Mouse (Mus musculus): ENCODE data around the gene Disc1. TPM values are rescaled to one million over a fixed set of nuclear protein-coding genes. Genes with fewer than 3 reads are reported as not detected.

The Disc1 gene
- total RNA-seq, 2 experiments from 2014 or later: 0.84 to 1.3 TPM

DNA sequence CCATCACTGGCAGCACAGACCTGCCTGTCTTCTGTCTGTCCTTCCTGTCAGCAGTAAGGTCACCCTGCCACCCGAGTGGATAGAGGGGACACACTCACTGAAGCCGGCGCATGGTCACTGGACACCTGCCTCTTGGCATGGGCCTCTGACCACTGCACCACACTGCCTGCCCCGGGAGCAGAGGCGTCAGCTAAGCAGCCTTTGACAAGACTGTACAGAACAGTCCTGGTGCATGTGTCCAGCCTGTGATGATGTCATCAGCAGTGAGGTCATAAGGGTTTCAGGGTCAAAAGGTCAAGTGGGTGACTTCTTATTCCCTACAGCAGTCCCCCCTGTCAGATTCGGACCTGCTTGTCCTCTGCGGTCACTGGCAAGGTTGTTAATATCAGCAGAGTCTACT lies 87.0 kb downstream of the Disc1 start:
- Histone ChIP-seq H3K27ac (no peak overlapping the region), H3K4me3 (no peak overlapping the region)
- TF ChIP-seq CTCF (IDR thresholded peaks at IDR 0.05): no peak
- intact Hi-C loops (cut with DNase I): no loop called here
- no peak for DNase-seq

- intact Hi-C loops (cut with DNase I): no loop called here
- Histone ChIP-seq H3K27ac (no peak overlapping the region), H3K4me3 (no peak overlapping the region)
- TF ChIP-seq CTCF (IDR thresholded peaks at IDR 0.05): no peak
- no peak for DNase-seq
Measured at GRCm38 (mm10) chr8:125156863-125157640, 103.1 kb downstream of the Disc1 start.

DNA sequence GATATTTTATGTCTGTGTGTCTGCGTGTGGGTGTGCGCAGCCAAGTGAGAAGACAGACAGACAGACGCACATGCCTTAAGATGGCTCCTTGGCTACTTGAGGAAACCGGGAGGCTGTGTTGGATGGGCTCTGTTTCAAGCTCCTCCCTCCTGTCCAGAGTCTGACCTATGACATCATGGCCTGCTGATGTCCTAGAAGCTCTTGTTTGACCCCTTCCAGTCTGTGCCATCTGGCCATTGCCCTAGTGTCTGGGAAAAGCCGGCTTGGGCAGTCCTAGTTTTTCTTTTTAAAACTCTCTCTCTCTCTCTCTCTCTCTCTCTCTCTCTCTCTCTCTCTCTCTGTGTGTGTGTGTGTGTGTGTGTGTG lies 103.6 kb downstream of the Disc1 start:
- no peak for DNase-seq
- intact Hi-C loops (cut with DNase I): no loop called here
- no peak overlapping the region for H3K27ac ChIP-seq
- no peak overlapping the region for H3K4me3 ChIP-seq
- TF ChIP-seq CTCF (IDR thresholded peaks at IDR 0.05): no peak

DNA sequence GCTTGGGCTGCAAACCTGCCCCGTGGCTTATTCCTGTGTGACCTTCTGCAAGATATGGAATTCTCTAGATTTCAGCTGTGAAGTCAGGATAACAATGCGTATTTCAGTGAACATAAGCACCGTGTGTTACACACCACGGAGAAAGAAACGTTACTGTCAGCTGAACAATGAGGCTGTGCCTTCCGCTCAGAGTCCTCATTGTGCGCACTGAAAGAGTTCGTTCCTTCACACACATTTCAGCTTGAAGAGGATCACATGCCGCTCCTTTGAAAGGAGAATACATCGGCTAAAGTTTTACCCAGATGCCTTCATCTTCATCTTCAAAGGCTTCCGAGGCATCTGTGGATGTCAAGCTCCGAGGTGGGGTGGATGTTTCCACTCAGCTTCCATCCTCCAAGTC lies 105.4 kb downstream of the Disc1 start:
- no peak for TF ChIP-seq CTCF (IDR thresholded peaks at IDR 0.05)
- H3K4me3 ChIP-seq: no peak overlapping the region
- H3K27ac ChIP-seq: no peak overlapping the region
- intact Hi-C loops (cut with DNase I): no loop called here
- DNase-seq: no peak

GRCm38 (mm10) chr8:125163491-125163890 lies 109.5 kb downstream of the Disc1 start:
- H3K27ac ChIP-seq: no peak overlapping the region
- no peak overlapping the region for H3K4me3 ChIP-seq
- intact Hi-C loops (cut with DNase I): no loop called here
- TF ChIP-seq CTCF (IDR thresholded peaks at IDR 0.05): no peak
- no peak for DNase-seq

- intact Hi-C loops (cut with DNase I): no loop called here
- Histone ChIP-seq H3K4me3 (no peak overlapping the region), H3K27ac (no peak overlapping the region)
- TF ChIP-seq CTCF (IDR thresholded peaks at IDR 0.05): no peak
- no peak for DNase-seq
Measured at GRCm38 (mm10) chr8:125163906-125164305, 109.9 kb downstream of the Disc1 start.

DNA sequence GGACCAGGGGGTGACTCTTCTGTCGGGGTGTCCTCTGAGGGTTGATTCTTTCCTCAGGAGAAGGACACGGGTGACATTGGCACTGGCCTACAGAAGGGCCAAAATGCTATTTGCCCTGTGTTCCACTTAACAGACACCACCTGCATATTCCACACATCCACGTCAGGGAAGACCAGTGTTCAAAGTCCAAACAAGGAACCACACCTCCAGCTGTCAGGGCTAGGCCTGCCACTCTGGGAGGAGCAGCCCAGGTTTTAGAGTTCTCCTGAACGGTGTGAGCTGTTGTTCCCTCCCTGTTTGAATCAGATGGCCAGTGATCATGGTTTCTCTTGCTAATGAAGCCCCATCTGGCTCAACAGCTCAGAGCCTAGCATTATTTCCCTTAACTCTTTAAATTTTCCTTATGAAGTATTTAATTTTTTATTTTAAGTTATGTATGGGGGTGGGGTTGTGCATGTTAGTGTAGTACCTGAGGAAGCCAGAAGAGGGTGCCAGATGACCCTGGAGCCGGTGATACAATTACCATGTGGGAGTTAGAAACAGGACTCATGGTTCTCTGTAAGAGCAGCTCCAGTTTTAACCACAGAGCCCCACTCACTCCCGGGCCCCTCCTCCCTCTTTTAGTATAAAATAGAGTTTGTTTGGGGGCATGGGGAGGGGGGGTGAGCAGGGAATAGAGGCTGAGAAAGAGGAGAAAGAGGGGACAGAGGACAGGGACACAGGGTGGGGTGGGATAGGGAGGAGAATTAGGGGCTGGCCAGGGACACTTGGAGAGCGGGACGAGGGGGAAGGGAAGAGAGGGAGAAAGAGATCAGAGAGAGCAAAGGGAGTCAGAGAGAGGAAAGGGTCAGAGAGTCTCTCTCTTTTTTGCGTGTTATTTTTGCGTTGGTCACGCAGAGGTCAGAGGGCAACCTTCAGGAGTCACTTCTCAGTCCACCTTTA lies 111.8 kb downstream of the Disc1 start:
- intact Hi-C loops (cut with DNase I): loop anchor here (5.0 kb wide), 2 partner anchors 98 to 707 kb away; no protein-coding TSS in a partner anchor
- TF ChIP-seq CTCF (IDR thresholded peaks at IDR 0.05): peak; percentile 82
- no peak overlapping the region for H3K27ac ChIP-seq
- H3K4me3 ChIP-seq: no peak overlapping the region
- DNase-seq: peak; percentile 59

GRCm38 (mm10) chr8:125166545-125166944 lies 112.5 kb downstream of the Disc1 start:
- DNase-seq: no peak
- Histone ChIP-seq H3K27ac (no peak overlapping the region), H3K4me3 (no peak overlapping the region)
- intact Hi-C loops (cut with DNase I): loop anchor here (5.0 kb wide), 2 partner anchors 99 to 706 kb away; no protein-coding TSS in a partner anchor
- TF ChIP-seq CTCF (IDR thresholded peaks at IDR 0.05): no peak

GRCm38 (mm10) chr8:125166988-125167387 lies 113.0 kb downstream of the Disc1 start:
- Histone ChIP-seq H3K4me3 (no peak overlapping the region), H3K27ac (no peak overlapping the region)
- TF ChIP-seq CTCF (IDR thresholded peaks at IDR 0.05): no peak
- intact Hi-C loops (cut with DNase I): loop anchor here (5.0 kb wide), 2 partner anchors 100 to 705 kb away; no protein-coding TSS in a partner anchor
- DNase-seq: no peak

- intact Hi-C loops (cut with DNase I): loop anchor here (5.0 kb wide), 2 partner anchors 102 to 703 kb away; no protein-coding TSS in a partner anchor
- no peak overlapping the region for H3K27ac ChIP-seq
- TF ChIP-seq CTCF (IDR thresholded peaks at IDR 0.05): no peak
- DNase-seq: no peak
- H3K4me3 ChIP-seq: no peak overlapping the region
Measured at GRCm38 (mm10) chr8:125169628-125170027, 115.6 kb downstream of the Disc1 start.

- intact Hi-C loops (cut with DNase I): no loop called here
- H3K4me3 ChIP-seq: no peak overlapping the region
- DNase-seq: no peak
- no peak overlapping the region for H3K27ac ChIP-seq
- TF ChIP-seq CTCF (IDR thresholded peaks at IDR 0.05): no peak
Measured at GRCm38 (mm10) chr8:125171531-125171930, 117.5 kb downstream of the Disc1 start.

DNA sequence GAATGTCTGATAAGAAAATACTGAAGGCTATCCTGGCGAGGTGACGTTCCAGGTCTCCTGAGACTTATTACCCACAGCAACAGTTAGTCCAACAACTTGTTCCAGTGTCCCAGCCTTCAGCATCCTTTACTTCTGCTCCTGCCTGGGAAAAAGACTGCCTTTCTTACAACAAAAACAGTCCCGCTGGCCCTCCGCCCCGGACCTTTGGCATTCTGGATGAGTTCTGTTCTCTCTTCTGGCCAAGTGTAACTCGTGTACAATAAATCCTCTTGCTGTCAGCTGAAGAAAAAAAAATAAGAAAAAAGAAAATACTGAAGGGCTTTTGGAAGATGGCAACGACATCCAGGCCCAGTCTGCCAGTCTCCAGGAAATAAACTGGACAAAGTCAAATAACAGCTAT lies 120.2 kb downstream of the Disc1 start:
- H3K27ac ChIP-seq: no peak overlapping the region; the same call in 1 of the 2 replicates
- peak; percentile 68 for DNase-seq
- intact Hi-C loops (cut with DNase I): no loop called here

GRCm38 (mm10) chr8:125174851-125175250 lies 120.9 kb downstream of the Disc1 start:
- no peak overlapping the region for H3K27ac ChIP-seq
- intact Hi-C loops (cut with DNase I): no loop called here
- DNase-seq: no peak
- no peak for TF ChIP-seq CTCF (IDR thresholded peaks at IDR 0.05)
- no peak overlapping the region for H3K4me3 ChIP-seq

More for the DNA sequence above, 120.2 kb downstream of the Disc1 start:
- H3K4me3 ChIP-seq: no peak overlapping the region
- TF ChIP-seq CTCF (IDR thresholded peaks at IDR 0.05): no peak
